Mouse (Mus musculus) gastrocnemius, adult 2 months (tissue): Measurements from ENCODE around the gene Ltbp1. TPM values are rescaled to one million over a fixed set of nuclear protein-coding genes. Genes with fewer than 3 reads are reported as not detected.
A peak's percentile ranks its signal among the peaks of the same experiment; 100 is the strongest.

Source experiments
- DNase-seq: peaks from one replicate; pipeline ENCODE4 v3.0.0; 2022
- H3K27ac ChIP-seq: fragments of 200-600 bp; 2 replicates; pipeline ENCODE4 v1.8.1; 2022; ENCODE audit warnings: mild to moderate bottlenecking
- H3K4me3 ChIP-seq: fragments of 200-600 bp; 2 replicates; pipeline ENCODE4 v1.8.1; 2022; ENCODE audit warnings: mild to moderate bottlenecking, moderate library complexity
- CTCF ChIP-seq: fragments of 200-600 bp; IDR thresholded peaks from 2 replicates; pipeline ENCODE4 v1.8.1; 2022; ENCODE audit warnings: antibody characterized with exemption, mild to moderate bottlenecking, moderate library complexity
- intact Hi-C: fragments of 180-260 bp; cut with DNase I; formaldehyde crosslinking; loops from one replicate; pipeline ENCODE4 v1.15.1; 2025
- total RNA-seq, 2 experiments: library from RNA; stranded (reverse); gene quantifications; 2 replicates each; pipeline ENCODE4 v1.2.3; 2021

The Ltbp1 gene
- total RNA-seq, 2 experiments from 2014 or later: 8.9 to 11.0 TPM

DNA sequence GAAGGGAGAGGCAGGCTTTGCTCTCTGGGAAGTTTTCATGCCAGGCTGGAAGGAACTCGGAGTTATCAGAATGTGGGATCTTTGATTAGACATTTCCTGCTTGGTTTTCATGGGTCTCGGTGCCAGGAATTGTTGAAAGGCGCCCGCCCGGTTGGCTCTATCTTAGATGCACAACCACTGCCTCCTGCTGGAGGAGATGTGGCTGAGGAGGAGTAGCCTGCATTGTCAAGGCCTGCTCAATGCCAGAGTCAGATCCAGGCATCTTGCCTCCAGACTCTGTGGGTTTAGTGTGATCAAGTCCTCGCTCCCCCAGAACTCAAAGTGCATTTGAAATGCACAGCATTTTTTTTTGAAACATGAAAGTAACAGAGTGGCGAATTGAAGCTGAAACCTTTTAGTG lies 364.0 kb downstream of the Ltbp1 start:
- Histone ChIP-seq H3K27ac (no peak overlapping the region), H3K4me3 (no peak overlapping the region)
- intact Hi-C loops: no loop called here
- TF ChIP-seq CTCF: peak; percentile 45
- DNase-seq: no peak

DNA sequence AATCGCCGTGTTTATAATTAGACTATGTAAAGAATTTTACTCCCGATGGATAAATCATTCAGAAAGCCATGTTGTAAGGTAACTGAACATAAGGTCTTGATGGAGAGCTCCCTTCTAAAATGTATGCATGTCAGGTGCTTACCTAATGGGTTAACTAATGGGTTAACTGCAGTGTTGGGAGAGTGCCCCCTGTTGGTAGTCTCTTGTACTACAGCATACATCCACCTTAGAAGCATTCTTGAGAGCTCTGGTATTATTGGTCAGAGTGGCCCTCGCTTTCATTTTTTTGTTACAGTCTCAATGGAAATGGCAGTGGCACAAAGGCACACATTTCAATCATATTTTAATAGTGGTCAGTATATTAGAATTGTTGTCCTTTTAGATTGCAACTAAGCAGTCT lies 364.8 kb downstream of the Ltbp1 start:
- Histone ChIP-seq H3K4me3 (no peak overlapping the region), H3K27ac (no peak overlapping the region)
- TF ChIP-seq CTCF: peak; percentile 76
- intact Hi-C loops: loop anchor here (5.0 to 10.0 kb wide), 2 partner anchors 365 to 558 kb away; partner anchors contain the start of gene Ltbp1
- no peak for DNase-seq

DNA sequence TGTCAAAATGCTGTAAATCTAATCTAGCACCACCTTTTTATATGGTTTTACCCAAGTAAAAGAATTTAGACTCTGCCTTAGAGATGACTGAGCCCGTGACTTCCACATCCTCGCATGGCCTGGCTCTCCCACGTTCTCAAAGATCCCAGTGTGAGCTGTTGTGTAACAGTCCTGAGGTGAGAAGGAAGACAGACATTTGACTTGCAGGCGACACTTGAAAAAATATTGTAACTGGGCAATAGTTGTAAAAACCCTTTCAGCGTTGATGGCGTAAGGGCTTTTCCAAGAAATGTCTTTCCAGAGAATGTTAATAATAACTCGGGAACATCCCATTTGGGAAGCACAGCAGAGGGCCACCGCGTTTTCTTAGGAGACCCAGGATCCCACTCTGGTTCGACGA lies 366.3 kb downstream of the Ltbp1 start:
- no peak for TF ChIP-seq CTCF
- no peak for DNase-seq
- Histone ChIP-seq H3K4me3 (no peak overlapping the region), H3K27ac (no peak overlapping the region)
- intact Hi-C loops: loop anchor here (2.0 to 10.0 kb wide), 3 partner anchors 165 to 559 kb away; partner anchors contain the start of gene Ltbp1

DNA sequence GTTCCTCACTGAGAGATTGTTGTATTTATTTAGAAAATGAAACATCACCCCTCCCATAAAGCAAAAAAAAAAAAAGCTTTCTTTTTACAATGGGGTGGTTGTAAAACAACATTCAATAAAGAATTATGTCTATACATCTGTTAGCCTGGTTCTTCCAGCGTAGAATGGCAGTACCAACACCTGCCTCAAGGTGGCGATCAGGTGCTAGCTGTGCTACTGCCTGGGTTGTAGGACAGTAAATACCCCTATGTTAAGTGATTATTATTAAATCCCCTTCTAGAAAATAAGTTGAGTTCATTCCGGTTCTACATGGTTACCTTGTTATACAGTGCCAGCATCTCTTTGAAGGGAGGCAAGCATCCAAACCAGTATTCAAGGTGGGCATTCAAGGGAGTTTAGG lies 367.0 kb downstream of the Ltbp1 start:
- intact Hi-C loops: loop anchor here (2.0 to 10.0 kb wide), 3 partner anchors 164 to 560 kb away; partner anchors contain the start of gene Ltbp1

GRCm38 (mm10) chr17:75374287-75375024 lies 369.1 kb downstream of the Ltbp1 start:
- intact Hi-C loops: loop anchor here (5.0 to 10.0 kb wide), 2 partner anchors 370 to 562 kb away; partner anchors contain the start of gene Ltbp1
- no peak for DNase-seq
- TF ChIP-seq CTCF: no peak
- Histone ChIP-seq H3K4me3 (no peak overlapping the region), H3K27ac (no peak overlapping the region)

More for the DNA sequence above, 367.0 kb downstream of the Ltbp1 start:
- no peak overlapping the region for H3K4me3 ChIP-seq
- no peak overlapping the region for H3K27ac ChIP-seq
- peak; percentile 93 for TF ChIP-seq CTCF
- peak; percentile 67 for DNase-seq

DNA sequence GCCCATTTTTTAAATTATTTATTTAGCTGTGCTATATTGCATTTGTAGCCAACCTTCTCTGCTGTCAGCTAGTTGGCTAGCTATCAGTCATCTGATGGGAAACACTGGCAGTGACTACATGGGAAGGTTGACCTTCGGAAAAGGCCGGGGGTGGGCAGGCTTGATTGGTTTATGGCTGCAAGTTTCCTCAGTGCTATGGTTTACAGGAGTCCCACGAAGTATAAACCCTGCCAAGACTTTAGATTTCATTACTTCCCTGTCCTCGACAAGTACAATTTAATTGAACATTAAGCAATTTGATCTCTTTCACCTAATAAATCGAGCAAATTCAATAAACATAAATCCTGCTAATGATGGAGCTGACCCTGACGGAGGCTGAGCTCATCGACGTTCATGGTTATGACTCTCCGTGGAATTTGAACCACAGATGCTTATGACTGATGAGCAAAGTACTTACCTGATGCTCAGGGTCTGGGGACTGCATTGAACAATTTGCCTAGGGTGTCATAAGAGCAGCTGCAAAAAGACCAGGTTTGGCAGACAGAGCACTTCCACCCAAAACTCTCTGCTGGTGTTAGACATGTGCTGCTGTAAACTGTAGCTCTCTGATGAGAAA lies 373.0 kb downstream of the Ltbp1 start:
- no peak overlapping the region for H3K27ac ChIP-seq
- H3K4me3 ChIP-seq: no peak overlapping the region
- DNase-seq: no peak
- TF ChIP-seq CTCF: no peak
- intact Hi-C loops: loop anchor here (10.0 kb wide), 1 partner anchor 374 kb away; the partner anchor contains the start of gene Ltbp1

GRCm38 (mm10) chr17:75380167-75380566 lies 374.8 kb downstream of the Ltbp1 start:
- no peak for DNase-seq
- H3K27ac ChIP-seq: no peak overlapping the region
- no peak overlapping the region for H3K4me3 ChIP-seq
- intact Hi-C loops: no loop called here
- no peak for TF ChIP-seq CTCF

DNA sequence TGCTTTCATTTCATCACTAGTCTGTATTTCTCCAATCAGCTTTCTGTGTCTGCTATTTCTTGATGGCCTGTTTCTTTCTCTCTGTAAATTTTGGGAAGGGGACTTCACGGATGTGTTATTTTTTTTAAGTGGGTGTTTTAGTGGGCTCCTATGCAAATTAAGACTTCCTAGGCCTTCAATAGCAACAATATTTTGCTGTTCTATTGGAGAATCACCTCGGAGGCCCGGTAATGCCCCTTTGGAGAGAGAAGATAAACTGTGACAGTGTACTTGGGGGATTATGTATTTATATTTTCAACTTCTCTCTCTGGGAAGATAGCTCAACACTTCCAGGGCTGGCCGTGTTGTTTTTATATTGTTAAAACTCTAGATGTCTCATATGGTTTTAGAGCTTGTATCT lies 383.0 kb downstream of the Ltbp1 start:
- intact Hi-C loops: no loop called here
- no peak for DNase-seq
- no peak overlapping the region for H3K4me3 ChIP-seq
- H3K27ac ChIP-seq: no peak overlapping the region
- TF ChIP-seq CTCF: peak; percentile 51

GRCm38 (mm10) chr17:75390142-75390541 lies 384.8 kb downstream of the Ltbp1 start:
- TF ChIP-seq CTCF: no peak
- intact Hi-C loops: no loop called here
- no peak for DNase-seq
- Histone ChIP-seq H3K27ac (no peak overlapping the region), H3K4me3 (no peak overlapping the region)

DNA sequence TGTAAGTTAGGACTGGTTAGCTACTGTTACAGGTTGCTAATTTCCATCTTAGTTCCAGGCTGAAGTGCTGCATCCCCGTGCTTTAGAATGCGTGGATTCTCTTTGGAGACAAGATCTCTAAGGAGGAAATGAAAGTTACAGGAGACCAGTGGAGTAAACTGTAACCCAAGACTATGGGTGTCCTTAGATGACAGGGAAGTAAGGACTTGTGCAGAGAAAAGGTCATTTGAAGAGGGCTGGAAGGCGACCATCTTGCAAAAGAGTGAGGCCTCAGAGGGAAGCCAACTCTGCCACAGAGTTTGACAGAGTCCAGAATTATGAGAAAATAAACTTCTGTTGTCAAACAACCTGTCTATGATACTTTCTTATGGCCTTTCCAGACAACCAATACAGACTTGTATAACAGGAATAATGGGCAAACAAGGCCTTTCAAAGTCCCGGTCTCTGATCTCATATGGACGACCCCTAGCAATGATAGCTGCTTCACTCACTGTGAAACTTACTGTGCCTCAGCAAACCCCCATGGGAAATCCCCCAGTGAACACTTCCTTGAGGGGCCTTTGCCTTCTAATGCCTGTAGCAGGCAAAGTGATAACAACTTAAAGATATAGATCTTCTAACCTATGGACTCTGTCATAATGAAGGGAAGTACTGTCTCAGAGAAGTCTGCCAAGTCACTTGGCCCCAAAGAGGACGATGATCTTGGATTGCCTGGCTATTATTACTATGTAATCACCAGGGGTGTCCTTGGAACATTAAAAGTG lies 386.2 kb downstream of the Ltbp1 start:
- TF ChIP-seq CTCF: no peak

GRCm38 (mm10) chr17:75406405-75406804 lies 401.0 kb downstream of the Ltbp1 start:
- H3K27ac ChIP-seq: no peak overlapping the region
- peak; percentile 76 for TF ChIP-seq CTCF
- DNase-seq: peak; percentile 27
- no peak overlapping the region for H3K4me3 ChIP-seq
- intact Hi-C loops: loop anchor here (10.0 kb wide), 1 partner anchor 128 kb away; no protein-coding TSS in a partner anchor

More for the DNA sequence above, 386.2 kb downstream of the Ltbp1 start:
- H3K4me3 ChIP-seq: no peak overlapping the region
- intact Hi-C loops: no loop called here
- DNase-seq: no peak
- H3K27ac ChIP-seq: no peak overlapping the region

- TF ChIP-seq CTCF: no peak
- intact Hi-C loops: no loop called here
- no peak for DNase-seq
- no peak overlapping the region for H3K27ac ChIP-seq
- no peak overlapping the region for H3K4me3 ChIP-seq
Measured at GRCm38 (mm10) chr17:75416861-75417260, 411.5 kb downstream of the Ltbp1 start.
